Mouse (Mus musculus): ENCODE measurements around the gene Serf2. TPM values are rescaled to one million over a fixed set of nuclear protein-coding genes. Genes with fewer than 3 reads are reported as not detected.

Serf2 gene
- polyA plus RNA-seq (2012; rRNA removed) = 195 and 280 TPM in 2 replicates

GRCm38 (mm10) chr2:121448739-121449535 is at the start of gene Serf2:
TSS of gene Serf2 (plus strand) at chr2:121449195.

GRCm38 (mm10) chr2:121413387-121414042 is 35.5 kb upstream of the Serf2 start, which contains the start of the genes Pdia3 and Catsper2:
TSS of gene Pdia3 (plus strand) at chr2:121413775.
TSS of gene Catsper2 (minus strand) at chr2:121413792.

GRCm38 (mm10) chr2:121444178-121444577 is 4.8 kb upstream of the Serf2 start, which contains the start of gene Ell3:
TSS of gene Ell3 (minus strand) at chr2:121444278.

GRCm38 (mm10) chr2:121452990-121453389 is 4.0 kb downstream of the Serf2 start, which contains the start of gene Hypk:
TSS of gene Hypk (plus strand) at chr2:121453290.

GRCm38 (mm10) chr2:121456692-121457642 is 8.0 kb downstream of the Serf2 start, which contains the start of gene Serinc4:
TSS of gene Serinc4 (minus strand) at chr2:121456781.

GRCm38 (mm10) chr2:121473301-121474179 is 24.5 kb downstream of the Serf2 start, which contains the start of gene Mfap1b:
TSS of gene Mfap1b (minus strand) at chr2:121474067.

GRCm38 (mm10) chr2:121505942-121506882 is 57.2 kb downstream of the Serf2 start, which contains the start of the genes Mfap1a and Wdr76:
TSS of gene Mfap1a (minus strand) at chr2:121506665.
TSS of gene Wdr76 (plus strand) at chr2:121506723.

Other genes starting within 250 kb of the Serf2 start
- gene Trp53bp1, start 177.8 kb upstream of the Serf2 start, polyA plus RNA-seq (2012; rRNA removed) = 4.7 and 8.6 TPM in 2 replicates
- gene Map1a, start 159.6 kb upstream of the Serf2 start, polyA plus RNA-seq (2012; rRNA removed) = 3.0 and 3.6 TPM in 2 replicates
- gene Ppip5k1, start 93.8 kb upstream of the Serf2 start, polyA plus RNA-seq (2012; rRNA removed) = 12.6 and 17.1 TPM in 2 replicates
- 582 and 597 TPM in 2 replicates for gene Ckmt1, start 91.5 kb upstream of the Serf2 start, polyA plus RNA-seq (2012; rRNA removed)
- 0.05 and 0.15 TPM in 2 replicates for gene Strc, start 62.0 kb upstream of the Serf2 start, polyA plus RNA-seq (2012; rRNA removed)
- 494 and 1,371 TPM in 2 replicates for gene Pdia3, start 35.4 kb upstream of the Serf2 start, polyA plus RNA-seq (2012; rRNA removed)
- 0.02 and 0.09 TPM in 2 replicates for gene Catsper2, start 35.4 kb upstream of the Serf2 start, polyA plus RNA-seq (2012; rRNA removed)
- gene Ell3, start 4.9 kb upstream of the Serf2 start, polyA plus RNA-seq (2012; rRNA removed) = 1.6 and 2.4 TPM in 2 replicates
- gene Hypk, start 4.1 kb downstream of the Serf2 start, polyA plus RNA-seq (2012; rRNA removed) = 1.3 and 1.6 TPM in 2 replicates
- gene Serinc4, start 7.6 kb downstream of the Serf2 start, polyA plus RNA-seq (2012; rRNA removed) = 0.05 and 0.16 TPM in 2 replicates
- gene Mfap1b, start 24.9 kb downstream of the Serf2 start, polyA plus RNA-seq (2012; rRNA removed) = 0.23 and 0.53 TPM in 2 replicates
- 0.05 and 0.35 TPM in 2 replicates for gene Mfap1a, start 57.5 kb downstream of the Serf2 start, polyA plus RNA-seq (2012; rRNA removed)
- gene Wdr76, start 57.5 kb downstream of the Serf2 start, polyA plus RNA-seq (2012; rRNA removed) = 0.32 and 0.76 TPM in 2 replicates